Mouse (Mus musculus) Patski (cell line): ENCODE measurements at regions not wholly inside any gene's neighbourhood (a gene's known extent, or its start where the extent isn't known, plus 50 kb on each side); places are given as distances from the start of the nearest gene placed in this dataset.

ENCODE experiments used
- ATAC-seq: fragments of 100-300 bp; one replicate; pipeline ENCODE4 v1.8.0; 2021
- CTCF ChIA-PET: fragments of 350-600 bp; sonication (Branson Sonifier 250); formaldehyde crosslinking; loops from one replicate; lab custom pipeline; 2022; ENCODE audit warnings: inconsistent platforms; lab: Charles Lee
- POLR2A ChIA-PET: fragments of 350-600 bp; sonication (Branson Sonifier 250); formaldehyde crosslinking; loops from one replicate; lab custom pipeline; 2022; ENCODE audit warnings: antibody characterized with exemption, inconsistent platforms; lab: Charles Lee
- DNase-seq: peaks from one replicate; pipeline ENCODE4 v3.0.0-alpha.2; 2011; ENCODE audit warnings: low read depth, low spot score
- H3K27me3 ChIP-seq: fragments of 371-371 bp; one replicate; pipeline ENCODE4 v1.5.1; 2021
- CTCF ChIP-seq: fragments of 100-300 bp; IDR thresholded peaks from one replicate; pipeline ENCODE4 v1.5.1; 2021
- in situ Hi-C: fragments of 300-500 bp; cut with MboI; formaldehyde crosslinking; loops from 3 replicates; pipeline ENCODE4 v1.11.1; 2018; ENCODE audit warnings: low pct_unique_long_range_greater_than_20kb, mixed read lengths

GRCm38 (mm10) chr2:46802812-46803211, 1685.6 kb upstream of the Zeb2 start:
- no peaks in the 10 kb centered on the region for H3K27me3 ChIP-seq
- DNase-seq (no peak), ATAC-seq (no peak)
- in situ Hi-C loops, result no loop called here
- ChIA-PET POLR2A (no interaction called here), CTCF (interaction anchor here (1.1 kb wide), 1 partner anchor 8 kb away, joined by 3 read pairs; no protein-coding TSS in a partner anchor)
- no peak for TF ChIP-seq CTCF
